Mouse (Mus musculus) hindbrain, embryonic 11.5 days (tissue): ENCODE data around the gene Dhrs13. TPM values are rescaled to one million over a fixed set of nuclear protein-coding genes. Genes with fewer than 3 reads are reported as not detected.
A peak's percentile ranks its signal among the peaks of the same experiment; 100 is the strongest.
"Not testable (repeated sequence)": the region's sequence is repeated elsewhere in the genome, so short reads cannot be mapped to it uniquely, and the experiment has no call there.

Source experiments
- ATAC-seq: fragments of 200-750 bp; cut with Nextera tagmentation; 2 replicates; pipeline ENCODE4 v1.8.0; 2017; ENCODE audit warnings: mild to moderate bottlenecking, moderate TSS enrichment, moderate library complexity; ENCODE audit not compliant: low FRiP score
- DNase-seq: peaks from one replicate; pipeline ENCODE4 v3.0.0-alpha.2; 2015; ENCODE audit warnings: low spot score
- H3K27ac ChIP-seq: fragments of 300-500 bp; sonication (generic); 2 replicates; pipeline ENCODE4 v1.5.1; 2014; ENCODE audit warnings: mild to moderate bottlenecking, low read depth, low read length
- H3K27me3 ChIP-seq: fragments of 300-500 bp; sonication (generic); 2 replicates; pipeline ENCODE4 v1.6.1; 2014; ENCODE audit warnings: mild to moderate bottlenecking, low read length, moderate library complexity, mixed read lengths; ENCODE audit not compliant: control insufficient read depth, insufficient read depth
- H3K36me3 ChIP-seq: fragments of 300-500 bp; sonication (generic); 2 replicates; pipeline ENCODE4 v1.6.1; 2014; ENCODE audit warnings: mild to moderate bottlenecking, low read length, moderate library complexity, mixed read lengths; ENCODE audit not compliant: control insufficient read depth, insufficient read depth
- H3K4me1 ChIP-seq: fragments of 300-500 bp; sonication (generic); replicated peaks from 2 replicates; pipeline ENCODE4 v1.6.1; 2014; ENCODE audit warnings: low read length, mixed read lengths; ENCODE audit not compliant: control insufficient read depth, insufficient read depth
- H3K4me2 ChIP-seq: fragments of 300-500 bp; sonication (generic); replicated peaks from 2 replicates; pipeline ENCODE4 v1.6.1; 2014; ENCODE audit warnings: mild to moderate bottlenecking, low read depth, low read length
- H3K4me3 ChIP-seq: fragments of 300-500 bp; sonication (generic); 2 replicates; pipeline ENCODE4 v1.5.1; 2014; ENCODE audit warnings: low read depth, low read length
- H3K9ac ChIP-seq: fragments of 300-500 bp; sonication (generic); 2 replicates; pipeline ENCODE4 v1.6.1; 2014; ENCODE audit warnings: low read depth, low read length
- H3K9me3 ChIP-seq: fragments of 300-500 bp; sonication (generic); 2 replicates; pipeline ENCODE4 v1.6.1; 2016; ENCODE audit warnings: low read length; ENCODE audit not compliant: control insufficient read depth
- WGBS: fragments of 180-500 bp; shearing (Covaris S2); extraction: QIAGEN DNeasy Blood & Tissue Kit; methylation state at CpG from one replicate; pipeline ENCODE4 v1.1.7; 2014; 5-methylcytosine and 5-hydroxymethylcytosine counted together
- polyA plus RNA-seq: library from polyadenylated mRNA; unstranded; fragments of >200 nt; fragmentation: Nextera tagmentation; extraction: Ambion mirVana; gene quantifications from 2 replicates; pipeline ENCODE4 v1.2.1, GENCODE M21; 2014

Gene Dhrs13
- polyA plus RNA-seq, 1 experiment from 2014 or later = 20.0 TPM

GRCm38 (mm10) chr11:78036791-78037190, 4.7 kb downstream of the Dhrs13 start:
- no peak for DNase-seq
- H3K9ac ChIP-seq = no peak overlapping the region
- no peaks in the 10 kb centered on the region for H3K27me3 ChIP-seq
- no peaks in the 10 kb centered on the region for H3K9me3 ChIP-seq
- peaks cover 6% of the 10 kb centered on the region for H3K4me1 ChIP-seq
- H3K36me3 ChIP-seq = no peaks in the 10 kb centered on the region
- no peak overlapping the region for H3K4me3 ChIP-seq
- ATAC-seq = no peak
- H3K27ac ChIP-seq = no peak overlapping the region
- no peak overlapping the region for H3K4me2 ChIP-seq
- WGBS = 82% methylated on average over 10 of the region's 10 CpGs

GRCm38 (mm10) chr11:78037831-78038752, 6.0 kb downstream of the Dhrs13 start, which contains the start of gene Flot2:
Flot2 (plus strand) TSS chr11:78037931.
- peak within 1 kb of the TSS; percentile 84 for H3K4me2 ChIP-seq
- no peaks in the 10 kb centered on the region for H3K36me3 ChIP-seq
- 3% methylated on average over 52 of the region's 55 CpGs for WGBS
- H3K27ac ChIP-seq = peak within 1 kb of the TSS; percentile 24; the same call in 1 of the 2 replicates
- peak within 1 kb of the TSS; percentile 83 for H3K4me3 ChIP-seq
- H3K4me1 ChIP-seq = peaks cover 6% of the 10 kb centered on the region
- ATAC-seq (peak; percentile 85), DNase-seq (peak; percentile 88)
- peak within 1 kb of the TSS; percentile 91 for H3K9ac ChIP-seq
- no peaks in the 10 kb centered on the region for H3K27me3 ChIP-seq
- H3K9me3 ChIP-seq = no peaks in the 10 kb centered on the region

GRCm38 (mm10) chr11:78040878-78041277, 8.8 kb downstream of the Dhrs13 start:
- Histone ChIP-seq H3K9ac (no peak overlapping the region), H3K27ac (no peak overlapping the region), H3K4me2 (no peak overlapping the region), H3K4me3 (no peak overlapping the region), H3K27me3 (no peaks in the 10 kb centered on the region), H3K36me3 (no peaks in the 10 kb centered on the region), H3K4me1 (peaks cover 8% of the 10 kb centered on the region), H3K9me3 (no peaks in the 10 kb centered on the region)
- WGBS = 73% methylated on average over 2 of the region's 2 CpGs
- ATAC-seq (no peak), DNase-seq (no peak)

GRCm38 (mm10) chr11:78042290-78042870, 10.3 kb downstream of the Dhrs13 start:
- not testable (repeated sequence) for ATAC-seq, H3K36me3 ChIP-seq, H3K4me3 ChIP-seq, H3K27me3 ChIP-seq, DNase-seq, H3K9me3 ChIP-seq, H3K9ac ChIP-seq, H3K4me1 ChIP-seq, H3K4me2 ChIP-seq, H3K27ac ChIP-seq
- 96% methylated on average over 4 of the region's 4 CpGs for WGBS

GRCm38 (mm10) chr11:78044758-78045251, 12.7 kb downstream of the Dhrs13 start:
- no peak for ATAC-seq
- no peak overlapping the region for H3K4me2 ChIP-seq
- H3K9me3 ChIP-seq = no peaks in the 10 kb centered on the region
- no peak overlapping the region for H3K27ac ChIP-seq
- DNase-seq = no peak
- no peaks in the 10 kb centered on the region for H3K27me3 ChIP-seq
- H3K36me3 ChIP-seq = no peaks in the 10 kb centered on the region
- no peak overlapping the region for H3K9ac ChIP-seq
- no peak overlapping the region for H3K4me3 ChIP-seq
- H3K4me1 ChIP-seq = 0 out of 2 replicates have a peak, but pooled peaks cover 2% of the 10 kb centered on the region
- 86% methylated on average over 5 of the region's 5 CpGs for WGBS

- H3K27ac ChIP-seq = not testable (repeated sequence)
These were observed 16.6 kb downstream of the Dhrs13 start for GRCm38 (mm10) chr11:78048637-78049036.

GRCm38 (mm10) chr11:78053078-78053477, 21.0 kb downstream of the Dhrs13 start:
- Histone ChIP-seq H3K9me3 (no peaks in the 10 kb centered on the region), H3K27me3 (no peaks in the 10 kb centered on the region), H3K4me3 (no peak overlapping the region), H3K27ac (no peak overlapping the region), H3K9ac (no peak overlapping the region), H3K4me2 (no peak overlapping the region), H3K36me3 (peaks cover 3% of the 10 kb centered on the region; the same call in 1 of the 2 replicates), H3K4me1 (no peaks in the 10 kb centered on the region)
- ATAC-seq = no peak
- DNase-seq = no peak
- 92% methylated on average over 8 of the region's 8 CpGs for WGBS

More at GRCm38 (mm10) chr11:78048637-78049036, 16.6 kb downstream of the Dhrs13 start:
- not testable (repeated sequence) for H3K9me3 ChIP-seq, H3K4me1 ChIP-seq, H3K4me3 ChIP-seq, DNase-seq, H3K36me3 ChIP-seq, ATAC-seq, H3K4me2 ChIP-seq, H3K9ac ChIP-seq, H3K27me3 ChIP-seq
- WGBS = 95% methylated on average over 2 of the region's 4 CpGs

- ATAC-seq = no peak
These were observed 24.9 kb downstream of the Dhrs13 start for GRCm38 (mm10) chr11:78056946-78057345.

More at GRCm38 (mm10) chr11:78056946-78057345, 24.9 kb downstream of the Dhrs13 start:
- no peak overlapping the region for H3K27ac ChIP-seq
- H3K27me3 ChIP-seq = no peaks in the 10 kb centered on the region
- H3K4me2 ChIP-seq = no peak overlapping the region
- peaks cover 4% of the 10 kb centered on the region; the same call in 1 of the 2 replicates for H3K36me3 ChIP-seq
- no peak for DNase-seq
- no peaks in the 10 kb centered on the region for H3K9me3 ChIP-seq
- H3K9ac ChIP-seq = no peak overlapping the region
- H3K4me1 ChIP-seq = no peaks in the 10 kb centered on the region
- no peak overlapping the region for H3K4me3 ChIP-seq
- WGBS = 80% methylated on average over 8 of the region's 8 CpGs
